Mouse (Mus musculus) heart, postnatal 0 days (tissue): ENCODE measurements at regions not wholly inside any gene's neighbourhood (a gene's known extent, or its start where the extent isn't known, plus 50 kb on each side); places are given as distances from the start of the nearest gene placed in this dataset.

Source experiments
- CTCF ChIP-seq: IDR thresholded peaks from 2 replicates; pipeline ENCODE4 v1.5.1; 2016; ENCODE audit warnings: antibody characterized with exemption, control low read depth, low read depth
- EP300 ChIP-seq: IDR thresholded peaks from 2 replicates; pipeline ENCODE4 v1.6.1; 2016; ENCODE audit warnings: antibody characterized with exemption, low read depth

GRCm38 (mm10) chr17:7592491-7592890, 207.2 kb upstream of the Unc93a2 start:
- no peak for TF ChIP-seq CTCF
- no peak for TF ChIP-seq EP300
